Mouse (Mus musculus): ENCODE measurements around the gene Olfr172.
A peak's percentile ranks its signal among the peaks of the same experiment; 100 is the strongest.

Olfr172 gene

GRCm38 (mm10) chr16:58763076-58763475 lies at the start of gene Olfr172:
TSS of gene Olfr172 (minus strand) at chr16:58763176.
- no peak for DNase-seq (ENCODE audit: low read depth, low spot score)

GRCm38 (mm10) chr16:58800168-58800567 lies 37.2 kb upstream of the Olfr172 start, which contains the start of gene Olfr173:
TSS of gene Olfr173 (minus strand) at chr16:58800268.
- no peak for DNase-seq (ENCODE audit: low read depth, low spot score)

- no peak for DNase-seq (ENCODE audit: low read depth, low spot score)
Measured at GRCm38 (mm10) chr16:58756191-58756590, 6.8 kb downstream of the Olfr172 start.

- no peak for DNase-seq (ENCODE audit: low read depth, low spot score)
Measured at GRCm38 (mm10) chr16:58751314-58751713, 11.7 kb downstream of the Olfr172 start.

- no peak for DNase-seq (ENCODE audit: low read depth, low spot score)
Measured at GRCm38 (mm10) chr16:58746715-58747114, 16.3 kb downstream of the Olfr172 start.

- DNase-seq (ENCODE audit: low read depth, low spot score) = no peak
Measured at GRCm38 (mm10) chr16:58740751-58741150, 22.2 kb downstream of the Olfr172 start.

GRCm38 (mm10) chr16:58738800-58739199 lies 24.2 kb downstream of the Olfr172 start:
- DNase-seq (ENCODE audit: low read depth, low spot score) = no peak

- no peak for DNase-seq (ENCODE audit: low read depth, low spot score)
Measured at GRCm38 (mm10) chr16:58738205-58738604, 24.8 kb downstream of the Olfr172 start.

GRCm38 (mm10) chr16:58728176-58728671 lies 34.8 kb downstream of the Olfr172 start:
- DNase-seq (ENCODE audit: low read depth, low spot score) = no peak

GRCm38 (mm10) chr16:58727477-58728131 lies 35.4 kb downstream of the Olfr172 start, which contains the start of gene Cldnd1:
TSS of gene Cldnd1 (plus strand) at chr16:58727910.
- DNase-seq (ENCODE audit: low read depth, low spot score) = peak; percentile 98

GRCm38 (mm10) chr16:58726680-58727476 lies 36.1 kb downstream of the Olfr172 start:
- no peak for DNase-seq (ENCODE audit: low read depth, low spot score)

- DNase-seq (ENCODE audit: low read depth, low spot score) = no peak
Measured at GRCm38 (mm10) chr16:58722292-58722691, 40.7 kb downstream of the Olfr172 start.

GRCm38 (mm10) chr16:58718666-58719120 lies 44.3 kb downstream of the Olfr172 start, which contains the start of gene Gpr15:
TSS of gene Gpr15 (minus strand) at chr16:58719070.
- DNase-seq (ENCODE audit: low read depth, low spot score) = no peak

- DNase-seq (ENCODE audit: low read depth, low spot score) = no peak
Measured at GRCm38 (mm10) chr16:58715018-58715417, 48.0 kb downstream of the Olfr172 start.

- no peak for DNase-seq (ENCODE audit: low read depth, low spot score)
Measured at GRCm38 (mm10) chr16:58713128-58713527, 49.8 kb downstream of the Olfr172 start.

- DNase-seq (ENCODE audit: low read depth, low spot score) = no peak
Measured at GRCm38 (mm10) chr16:58712221-58712620, 50.8 kb downstream of the Olfr172 start.
